Mouse (Mus musculus) hindbrain, embryonic 10.5 days (tissue): ENCODE data around the gene Cdk14. TPM values are rescaled to one million over a fixed set of nuclear protein-coding genes. Genes with fewer than 3 reads are reported as not detected.
A peak's percentile ranks its signal among the peaks of the same experiment; 100 is the strongest.

Experiments
- DNase-seq: peaks from one replicate; pipeline ENCODE4 v3.0.0-alpha.2; 2017; ENCODE audit warnings: low spot score
- H3K27ac ChIP-seq: fragments of 300-500 bp; sonication (generic); 2 replicates; pipeline ENCODE4 v1.5.1; 2016; ENCODE audit warnings: mild to moderate bottlenecking, moderate library complexity
- H3K27me3 ChIP-seq: fragments of 300-500 bp; sonication (generic); 2 replicates; pipeline ENCODE4 v1.6.1; 2016; ENCODE audit warnings: mild to moderate bottlenecking; ENCODE audit not compliant: poor library complexity, insufficient read depth, severe bottlenecking
- H3K36me3 ChIP-seq: fragments of 300-500 bp; sonication (generic); 2 replicates; pipeline ENCODE4 v1.6.1; 2016; ENCODE audit warnings: mild to moderate bottlenecking, moderate library complexity
- H3K4me1 ChIP-seq: fragments of 300-500 bp; sonication (generic); replicated peaks from 2 replicates; pipeline ENCODE4 v1.6.1; 2016; ENCODE audit warnings: mild to moderate bottlenecking
- H3K4me3 ChIP-seq: fragments of 300-500 bp; sonication (generic); 2 replicates; pipeline ENCODE4 v1.5.1; 2016; ENCODE audit warnings: mild to moderate bottlenecking, moderate library complexity
- H3K9me3 ChIP-seq: fragments of 300-500 bp; sonication (generic); 2 replicates; pipeline ENCODE4 v1.6.1; 2016; ENCODE audit warnings: mild to moderate bottlenecking, moderate library complexity
- WGBS: fragments of 180-500 bp; shearing (Covaris S2); methylation state at CpG from one replicate; pipeline ENCODE4 v1.1.7; 2016; 5-methylcytosine and 5-hydroxymethylcytosine counted together
- polyA plus RNA-seq: library from polyadenylated mRNA; unstranded; fragments of >200 nt; fragmentation: Nextera tagmentation; extraction: Ambion mirVana; gene quantifications from 2 replicates; pipeline ENCODE4 v1.2.1, GENCODE M21; 2016

The Cdk14 gene
- polyA plus RNA-seq, 1 experiment from 2014 or later, result 19.0 TPM

DNA sequence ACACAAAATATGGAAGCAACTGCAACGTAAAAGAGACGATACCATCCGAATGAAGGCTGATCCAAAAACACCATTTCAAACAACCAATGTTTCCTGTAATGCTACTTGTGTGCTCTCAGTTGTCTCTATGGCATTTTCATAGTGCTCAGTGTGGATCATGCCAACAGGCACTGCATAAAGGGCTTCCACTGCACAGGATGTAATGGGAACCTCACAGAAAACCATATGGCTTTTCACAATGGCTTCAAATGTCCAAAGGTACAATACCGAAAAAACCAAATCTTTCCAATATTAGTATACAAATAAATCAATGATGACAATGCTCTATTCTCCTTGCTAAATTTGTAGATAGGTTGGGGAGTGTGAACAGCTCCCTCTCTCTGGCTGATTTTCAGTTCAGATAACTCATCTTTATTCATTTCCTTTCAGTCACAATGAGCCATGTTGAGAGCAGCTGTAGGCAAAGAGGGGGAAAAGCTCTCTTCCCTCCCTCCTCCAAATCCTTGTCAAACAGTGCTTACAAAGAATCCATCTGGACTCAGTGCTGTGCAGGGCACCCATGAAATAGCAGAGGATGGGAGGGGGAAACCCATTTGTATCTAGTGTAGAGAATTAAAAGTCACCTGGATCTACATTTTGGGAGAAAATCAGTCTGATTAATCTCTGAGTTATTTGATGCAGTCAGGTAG lies 568.7 kb downstream of the Cdk14 start:
- Histone ChIP-seq H3K36me3 (no peaks in the 10 kb centered on the region), H3K9me3 (no peaks in the 10 kb centered on the region), H3K27me3 (peaks cover 2% of the 10 kb centered on the region; the same call in 1 of the 2 replicates), H3K4me1 (peaks cover 12% of the 10 kb centered on the region), H3K4me3 (no peak overlapping the region), H3K27ac (peak overlapping the region; percentile 50; the same call in 1 of the 2 replicates)
- 94% methylated on average over 4 of the region's 4 CpGs for WGBS
- no peak for DNase-seq

DNA sequence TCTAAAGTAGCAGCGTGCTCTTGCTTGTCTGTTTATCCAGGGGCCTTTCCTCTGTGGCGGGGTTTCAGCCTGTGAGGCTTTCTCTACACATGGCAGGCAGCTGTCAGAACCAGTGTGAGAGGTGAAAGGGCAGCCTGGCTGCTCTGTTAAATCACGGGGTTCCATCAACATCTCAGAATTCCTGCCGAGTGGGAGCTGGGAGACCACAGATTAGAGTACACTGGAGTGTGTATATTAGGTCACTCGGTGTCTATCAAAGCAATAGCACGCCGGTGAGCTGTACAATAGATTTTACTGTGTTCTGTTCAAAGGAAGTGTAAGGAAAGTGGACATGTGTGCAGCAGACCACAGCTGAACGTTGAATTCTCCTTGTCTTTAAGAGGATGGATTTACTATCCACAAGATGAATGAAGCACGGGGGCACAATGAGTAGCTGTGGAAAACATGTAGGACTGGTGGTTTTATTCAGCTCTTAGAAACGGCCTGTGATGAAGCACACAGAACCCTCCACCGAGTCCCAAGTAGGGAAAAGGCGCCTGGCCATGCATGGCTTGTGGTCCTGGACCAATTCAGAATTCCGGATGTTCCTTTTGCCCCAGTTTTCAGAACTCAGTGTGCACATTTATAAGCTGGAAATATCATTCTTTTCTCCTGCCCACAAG lies 585.2 kb downstream of the Cdk14 start:
- 9% methylated on average over 13 of the region's 13 CpGs for WGBS
- Histone ChIP-seq H3K27me3 (peaks cover 11% of the 10 kb centered on the region; the same call in 1 of the 2 replicates), H3K4me1 (peaks cover 37% of the 10 kb centered on the region), H3K36me3 (no peaks in the 10 kb centered on the region), H3K27ac (peak overlapping the region; percentile 70), H3K9me3 (no peaks in the 10 kb centered on the region), H3K4me3 (no peak overlapping the region)
- peak; percentile 81 for DNase-seq

DNA sequence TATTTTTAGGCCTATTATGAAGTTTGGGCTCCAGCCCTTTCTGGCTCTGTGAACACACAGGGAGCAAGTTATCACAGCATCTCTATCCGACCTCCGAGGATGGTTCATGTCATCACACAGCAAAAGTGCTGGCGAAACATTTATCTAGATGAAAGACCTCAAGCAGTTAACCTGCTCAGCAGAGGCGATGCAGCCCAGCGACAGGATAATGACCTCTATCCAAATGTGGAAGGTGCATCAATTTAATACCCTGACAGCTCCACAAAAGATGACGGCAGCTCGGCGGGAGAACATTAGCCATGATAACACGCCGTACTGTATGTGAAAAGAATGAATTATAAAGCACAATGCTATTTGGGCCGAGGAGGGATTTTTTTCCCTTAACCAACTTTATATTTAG lies 586.2 kb downstream of the Cdk14 start:
- H3K4me3 ChIP-seq, result no peak overlapping the region
- no peaks in the 10 kb centered on the region for H3K9me3 ChIP-seq
- H3K27me3 ChIP-seq, result peaks cover 11% of the 10 kb centered on the region; the same call in 1 of the 2 replicates
- WGBS, result 34% methylated on average over 11 of the region's 11 CpGs
- peak; percentile 33 for DNase-seq
- no peak overlapping the region for H3K27ac ChIP-seq
- H3K36me3 ChIP-seq, result no peaks in the 10 kb centered on the region
- peaks cover 37% of the 10 kb centered on the region for H3K4me1 ChIP-seq

DNA sequence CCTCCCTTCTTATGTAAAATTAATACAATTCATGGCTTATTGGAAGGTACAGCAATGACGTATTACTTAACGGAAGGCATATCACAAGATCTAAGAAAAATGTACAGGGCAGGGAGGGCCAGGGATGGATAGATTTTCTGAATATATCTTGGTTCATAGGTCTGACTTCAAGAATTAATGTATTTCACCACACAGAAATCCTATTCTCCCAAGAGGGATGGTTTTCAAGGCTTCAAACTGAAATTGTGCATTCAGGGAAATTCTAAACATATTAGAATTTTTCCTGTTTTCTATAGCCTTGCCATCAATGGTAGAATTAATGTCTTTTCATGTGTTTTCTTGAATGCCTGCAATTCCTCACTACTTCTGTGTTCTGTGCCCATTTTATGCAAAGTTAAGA lies 593.2 kb downstream of the Cdk14 start:
- Histone ChIP-seq H3K4me1 (peaks cover 5% of the 10 kb centered on the region), H3K4me3 (no peak overlapping the region), H3K36me3 (no peaks in the 10 kb centered on the region), H3K27me3 (no peaks in the 10 kb centered on the region; the same call in 1 of the 2 replicates), H3K9me3 (no peaks in the 10 kb centered on the region), H3K27ac (no peak overlapping the region)
- no peak for DNase-seq
- WGBS, result 78% methylated on average over 2 of the region's 2 CpGs

DNA sequence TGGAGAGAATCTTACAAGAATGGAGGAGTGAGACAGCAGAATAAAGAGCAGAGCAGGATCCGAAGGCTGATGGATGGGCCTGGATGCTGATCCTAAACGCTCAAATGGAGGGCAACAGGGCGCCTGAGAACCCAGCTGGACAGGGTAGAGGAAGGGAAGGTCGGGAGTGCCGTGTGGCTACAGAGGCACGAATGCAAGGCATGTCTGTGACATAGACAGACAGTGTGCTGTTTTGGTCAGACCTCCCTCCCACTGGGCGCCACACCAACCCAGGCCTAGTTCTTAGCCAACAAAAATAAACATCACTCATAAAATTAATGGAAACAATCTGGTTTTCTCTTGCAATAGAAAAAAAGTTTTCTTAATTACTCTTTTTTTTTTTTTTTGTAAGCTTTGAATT lies 594.2 kb downstream of the Cdk14 start:
- Histone ChIP-seq H3K27me3 (no peaks in the 10 kb centered on the region; the same call in 1 of the 2 replicates), H3K36me3 (no peaks in the 10 kb centered on the region), H3K4me3 (no peak overlapping the region), H3K27ac (no peak overlapping the region), H3K9me3 (no peaks in the 10 kb centered on the region), H3K4me1 (peaks cover 12% of the 10 kb centered on the region)
- peak; percentile 12 for DNase-seq
- WGBS, result 55% methylated on average over 7 of the region's 7 CpGs

DNA sequence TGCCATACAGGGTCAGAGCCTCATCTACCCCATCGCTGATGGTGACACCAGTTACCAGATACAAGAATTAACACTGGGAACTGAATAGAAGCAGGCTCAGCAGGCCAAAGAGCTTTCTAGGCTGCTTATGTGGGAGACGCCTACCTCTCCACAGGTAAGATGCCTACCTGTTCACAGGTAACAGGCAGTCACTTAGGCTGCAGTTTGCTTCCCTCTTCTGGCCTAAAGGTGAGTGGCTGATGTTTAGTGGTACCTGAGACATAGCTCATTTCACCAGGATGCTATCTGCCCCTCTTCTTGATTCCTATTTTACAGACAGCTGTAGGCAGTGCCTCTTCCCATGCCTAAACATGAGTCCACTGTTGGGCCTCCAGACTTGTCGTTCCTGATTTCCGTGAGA lies 595.0 kb downstream of the Cdk14 start:
- Histone ChIP-seq H3K4me1 (peaks cover 13% of the 10 kb centered on the region), H3K4me3 (no peak overlapping the region), H3K27me3 (no peaks in the 10 kb centered on the region; the same call in 1 of the 2 replicates), H3K9me3 (no peaks in the 10 kb centered on the region), H3K27ac (no peak overlapping the region), H3K36me3 (no peaks in the 10 kb centered on the region)
- no peak for DNase-seq
- 93% methylated on average over 4 of the region's 4 CpGs for whole genome bisulfite sequencing

DNA sequence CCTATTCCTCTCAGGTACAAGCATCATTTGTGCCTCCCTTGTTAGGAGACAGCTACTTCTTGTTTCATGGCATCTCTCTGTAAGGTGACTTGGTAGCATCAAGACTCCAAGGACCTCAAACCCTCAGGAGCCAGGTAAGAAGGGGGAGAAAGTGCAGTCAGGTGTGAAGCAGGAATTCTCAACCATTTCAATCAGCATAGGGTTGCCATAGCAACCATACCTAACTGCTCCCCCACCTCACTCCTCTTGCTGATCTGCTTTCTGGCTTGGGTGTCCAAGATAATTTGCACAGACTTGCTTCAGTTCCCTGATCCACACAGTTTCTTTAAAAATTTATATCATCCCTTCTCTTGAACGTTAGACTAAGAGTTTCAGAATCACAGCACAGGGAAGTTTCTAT lies 595.9 kb downstream of the Cdk14 start:
- 64% methylated on average over 1 of the region's 1 CpGs for WGBS
- no peaks in the 10 kb centered on the region; the same call in 1 of the 2 replicates for H3K27me3 ChIP-seq
- DNase-seq, result no peak

DNA sequence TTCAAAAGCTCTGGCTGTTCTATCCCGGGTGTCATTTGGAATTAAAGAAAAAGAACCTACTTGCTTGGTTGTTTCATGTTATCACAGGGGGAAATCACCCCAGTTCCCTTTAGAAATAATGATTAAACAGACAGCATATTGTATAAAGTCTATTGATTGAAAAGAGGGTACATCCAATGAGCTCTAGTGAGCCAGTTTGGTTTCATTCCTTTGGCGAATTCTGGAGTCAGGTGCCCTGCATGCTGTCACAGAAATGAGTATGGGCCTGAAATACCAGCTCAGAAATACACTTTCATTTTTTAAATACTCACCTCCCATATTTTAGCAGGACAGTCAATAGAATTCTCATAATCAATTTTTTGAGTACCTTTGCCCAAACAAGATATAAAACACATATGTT lies 598.1 kb downstream of the Cdk14 start:
- peak overlapping the region; percentile 80; the same call in 1 of the 2 replicates for H3K27ac ChIP-seq

More for the DNA sequence above, 595.9 kb downstream of the Cdk14 start:
- Histone ChIP-seq H3K9me3 (no peaks in the 10 kb centered on the region), H3K4me1 (peaks cover 13% of the 10 kb centered on the region), H3K4me3 (no peak overlapping the region), H3K36me3 (no peaks in the 10 kb centered on the region), H3K27ac (no peak overlapping the region)

DNA sequence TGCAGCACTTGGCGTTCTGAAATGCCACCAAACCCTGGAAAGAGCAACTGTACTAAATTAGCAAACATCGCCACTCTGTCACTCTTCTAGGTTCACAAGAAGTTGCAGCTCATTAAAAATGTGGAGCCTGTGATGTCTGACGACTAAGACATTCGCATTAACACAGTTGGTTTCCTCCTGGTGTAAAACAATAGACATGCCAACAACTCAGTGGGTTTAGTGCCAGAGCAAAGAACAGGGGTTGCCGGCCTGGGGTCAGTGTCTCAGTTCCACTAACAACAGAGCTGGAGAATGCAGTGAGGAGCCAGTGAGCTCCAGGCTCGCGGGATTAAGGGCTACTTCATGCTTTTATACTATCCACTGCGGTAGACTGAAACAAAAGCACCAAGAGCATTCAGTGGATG lies 598.7 kb downstream of the Cdk14 start:
- DNase-seq, result peak; percentile 49
- H3K4me3 ChIP-seq, result peak overlapping the region; percentile 29; the same call in 1 of the 2 replicates
- H3K36me3 ChIP-seq, result no peaks in the 10 kb centered on the region
- no peaks in the 10 kb centered on the region; the same call in 1 of the 2 replicates for H3K27me3 ChIP-seq
- H3K4me1 ChIP-seq, result peaks cover 13% of the 10 kb centered on the region
- H3K27ac ChIP-seq, result peak overlapping the region; percentile 80
- 13% methylated on average over 8 of the region's 8 CpGs for WGBS
- H3K9me3 ChIP-seq, result no peaks in the 10 kb centered on the region

More for the DNA sequence above, 598.1 kb downstream of the Cdk14 start:
- Histone ChIP-seq H3K4me1 (peaks cover 13% of the 10 kb centered on the region), H3K9me3 (no peaks in the 10 kb centered on the region), H3K4me3 (peak overlapping the region; percentile 29; the same call in 1 of the 2 replicates), H3K36me3 (no peaks in the 10 kb centered on the region), H3K27me3 (no peaks in the 10 kb centered on the region; the same call in 1 of the 2 replicates)
- WGBS, result 40% methylated on average over 2 of the region's 2 CpGs
- DNase-seq, result no peak

DNA sequence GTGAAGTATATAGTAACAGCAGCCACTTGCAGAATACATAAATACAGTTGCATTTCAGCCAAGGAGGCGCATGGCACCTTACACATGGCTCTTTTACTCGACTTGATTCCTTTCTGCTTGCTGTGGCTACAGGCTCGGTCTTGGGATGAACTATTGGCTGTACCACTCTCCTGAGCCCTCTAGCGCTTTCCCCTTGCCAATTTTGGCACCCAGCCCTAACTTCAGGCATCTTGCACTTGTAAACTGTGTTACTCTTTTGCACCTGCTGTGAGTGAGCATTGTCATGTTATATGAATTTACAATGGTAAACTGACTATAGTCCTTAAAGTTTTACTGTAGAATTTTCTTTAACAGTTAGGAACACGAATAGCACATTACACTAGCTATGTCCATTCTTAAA lies 603.1 kb downstream of the Cdk14 start:
- Histone ChIP-seq H3K4me1 (peaks cover 18% of the 10 kb centered on the region), H3K36me3 (no peaks in the 10 kb centered on the region), H3K27ac (no peak overlapping the region), H3K9me3 (no peaks in the 10 kb centered on the region), H3K4me3 (no peak overlapping the region), H3K27me3 (no peaks in the 10 kb centered on the region)
- 89% methylated on average over 5 of the region's 5 CpGs for WGBS
- no peak for DNase-seq

DNA sequence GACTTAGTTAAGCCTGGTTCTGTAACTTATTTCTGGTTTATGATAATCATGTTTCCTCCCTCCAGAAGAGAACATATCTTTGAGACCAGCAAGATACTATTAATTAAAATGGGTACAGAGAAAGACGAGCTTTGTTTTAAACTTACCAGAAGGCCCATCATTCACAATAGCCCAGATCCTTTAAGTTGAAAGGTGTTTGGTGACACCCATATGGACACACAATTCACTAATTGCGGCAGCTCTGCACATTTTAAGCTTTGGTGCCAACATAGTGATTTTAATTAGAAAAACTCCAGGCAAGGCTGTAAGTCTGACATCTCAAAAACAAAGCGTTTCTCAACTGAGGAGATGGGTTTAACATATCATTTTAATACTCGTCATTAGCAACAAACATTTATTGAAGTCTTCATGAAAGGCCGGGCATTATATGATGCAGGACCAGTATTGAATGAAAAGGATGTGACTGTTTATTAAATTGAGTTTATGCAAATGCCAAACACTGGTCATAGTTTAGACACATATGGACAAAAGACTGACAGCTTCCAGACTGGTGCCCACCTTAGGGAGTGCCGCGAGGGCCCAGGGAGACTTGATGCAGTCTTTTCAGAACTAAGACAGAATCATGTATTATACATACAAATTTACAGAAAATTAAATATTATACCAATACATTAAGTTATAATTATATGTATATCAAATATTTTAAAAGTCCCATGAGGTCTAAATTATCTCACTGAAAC lies 605.5 kb downstream of the Cdk14 start:
- Histone ChIP-seq H3K27me3 (peaks cover 3% of the 10 kb centered on the region; the same call in 1 of the 2 replicates), H3K36me3 (no peaks in the 10 kb centered on the region), H3K4me3 (no peak overlapping the region), H3K4me1 (peaks cover 9% of the 10 kb centered on the region), H3K9me3 (no peaks in the 10 kb centered on the region), H3K27ac (no peak overlapping the region)
- DNase-seq, result no peak
- 92% methylated on average over 7 of the region's 7 CpGs for WGBS

DNA sequence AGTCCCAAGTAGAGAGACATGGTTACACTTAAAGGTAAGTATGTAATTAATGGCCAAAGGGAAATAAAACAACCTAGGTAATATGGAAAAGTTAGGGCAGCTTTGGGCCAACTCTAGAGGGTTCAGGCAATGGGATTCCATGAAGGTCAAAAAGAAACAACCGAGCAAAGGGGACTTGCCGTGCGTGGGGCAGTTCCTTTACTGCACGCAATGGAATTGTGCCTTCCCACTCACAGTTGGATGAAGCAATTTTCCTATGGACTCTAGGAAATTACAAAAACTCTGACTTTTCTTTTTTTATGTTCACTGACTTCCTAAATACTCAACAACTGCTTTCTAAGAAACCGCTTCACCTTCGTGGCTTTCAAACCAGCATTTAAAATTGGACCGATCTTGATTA lies 606.8 kb downstream of the Cdk14 start:
- no peak for DNase-seq
- 94% methylated on average over 7 of the region's 7 CpGs for WGBS
- no peaks in the 10 kb centered on the region for H3K36me3 ChIP-seq

More for the DNA sequence above, 606.8 kb downstream of the Cdk14 start:
- Histone ChIP-seq H3K27ac (no peak overlapping the region), H3K9me3 (no peaks in the 10 kb centered on the region), H3K4me1 (peaks cover 9% of the 10 kb centered on the region), H3K4me3 (no peak overlapping the region), H3K27me3 (peaks cover 3% of the 10 kb centered on the region; the same call in 1 of the 2 replicates)
